Mouse (Mus musculus) right cerebral cortex, postnatal 25 days (tissue): Measurements from ENCODE around the gene Etv6.

Experiments
- DNase-seq: peaks from one replicate; pipeline ENCODE4 v3.0.0; 2022

Etv6 gene

GRCm38 (mm10) chr6:134113168-134113567 lies 77.7 kb downstream of the Etv6 start:
- no peak for DNase-seq

- no peak for DNase-seq
Observed at GRCm38 (mm10) chr6:134115219-134115968, 79.9 kb downstream of the Etv6 start.

DNA sequence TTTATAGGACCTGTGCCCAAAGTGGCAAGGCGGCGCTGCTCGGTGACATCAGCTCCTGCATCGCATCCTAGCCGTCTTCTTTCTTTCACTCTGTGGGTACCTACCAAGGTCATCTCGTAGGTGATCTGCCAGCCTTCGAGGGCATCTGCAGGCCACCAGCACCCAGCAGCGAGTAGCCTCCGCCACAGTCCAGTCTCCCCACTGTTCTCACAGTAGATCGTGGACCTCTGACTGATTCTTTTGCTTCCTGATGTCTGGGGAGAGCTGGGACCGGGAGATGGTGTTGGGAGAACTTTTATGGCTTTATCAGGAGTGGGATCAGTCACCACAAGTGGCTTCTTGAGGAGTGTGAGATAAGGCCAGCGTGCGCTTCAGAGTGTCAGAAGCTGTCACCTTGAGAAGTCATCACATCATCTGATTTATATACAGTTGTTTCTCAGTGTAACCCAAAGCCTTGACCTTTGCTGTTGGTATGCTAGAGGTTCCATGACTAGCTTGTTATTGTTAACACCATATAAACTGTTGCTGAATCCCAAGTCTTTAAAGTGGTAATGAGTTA lies 82.0 kb downstream of the Etv6 start:
- no peak for DNase-seq

DNA sequence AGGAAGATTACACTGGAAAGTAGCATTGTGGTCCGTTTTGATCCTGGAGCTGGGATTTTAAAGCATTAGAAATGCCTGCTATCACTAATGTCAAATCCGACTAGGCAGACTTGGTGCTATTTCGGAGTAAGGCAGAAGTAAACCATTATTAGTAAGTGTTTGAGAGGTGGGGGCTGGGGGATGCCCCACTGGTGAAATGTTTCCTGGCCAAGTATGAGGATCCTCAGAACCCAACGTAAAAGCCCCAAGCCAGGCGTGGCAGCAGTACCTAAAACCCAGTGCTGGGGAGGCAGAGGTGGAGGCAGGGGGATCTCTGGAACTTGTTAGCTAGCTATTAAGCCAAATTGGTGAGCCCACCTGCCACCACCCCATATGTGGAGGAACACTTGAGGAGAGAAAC lies 83.0 kb downstream of the Etv6 start:
- no peak for DNase-seq

DNA sequence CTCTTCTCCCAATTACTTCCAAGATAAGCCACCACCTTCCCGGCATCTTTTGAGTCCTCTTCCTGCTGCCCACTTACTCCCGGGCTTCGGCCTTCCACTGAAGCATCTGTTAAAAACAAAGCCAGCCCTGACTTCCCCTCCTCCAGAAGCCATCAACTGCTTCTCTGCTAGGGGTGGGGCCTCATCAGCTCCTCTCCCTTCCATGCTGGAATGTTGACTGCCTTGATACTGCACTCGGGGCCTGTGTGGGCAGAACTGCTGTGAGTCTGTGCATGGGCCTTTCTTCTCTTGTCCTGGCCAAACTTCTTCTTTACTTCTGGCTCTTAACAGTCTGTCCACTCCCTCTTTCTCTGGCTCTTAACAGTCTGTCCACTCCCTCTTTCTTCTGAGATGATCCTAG lies 83.6 kb downstream of the Etv6 start:
- no peak for DNase-seq

- no peak for DNase-seq
Observed at GRCm38 (mm10) chr6:134120227-134120626, 84.7 kb downstream of the Etv6 start.

DNA sequence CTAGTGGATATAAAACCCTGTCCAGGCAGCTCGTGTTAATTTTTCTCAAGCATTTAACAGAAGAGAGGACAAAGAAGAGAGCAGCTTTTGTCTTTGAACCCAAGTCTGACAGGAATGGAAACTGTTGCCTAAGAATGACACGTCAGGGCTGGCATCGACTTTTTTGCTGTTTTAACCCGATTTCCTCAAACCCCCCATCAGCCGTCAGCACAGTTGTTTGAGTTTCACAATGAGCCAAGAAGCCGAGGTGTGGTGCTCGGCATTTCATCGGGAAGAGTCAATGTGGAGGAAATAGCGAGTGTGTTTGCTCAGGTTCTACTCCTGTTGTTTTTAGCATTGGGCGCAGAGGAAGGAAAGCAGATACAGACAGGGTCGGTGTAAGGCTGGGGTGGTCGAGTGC lies 85.2 kb downstream of the Etv6 start:
- no peak for DNase-seq

DNA sequence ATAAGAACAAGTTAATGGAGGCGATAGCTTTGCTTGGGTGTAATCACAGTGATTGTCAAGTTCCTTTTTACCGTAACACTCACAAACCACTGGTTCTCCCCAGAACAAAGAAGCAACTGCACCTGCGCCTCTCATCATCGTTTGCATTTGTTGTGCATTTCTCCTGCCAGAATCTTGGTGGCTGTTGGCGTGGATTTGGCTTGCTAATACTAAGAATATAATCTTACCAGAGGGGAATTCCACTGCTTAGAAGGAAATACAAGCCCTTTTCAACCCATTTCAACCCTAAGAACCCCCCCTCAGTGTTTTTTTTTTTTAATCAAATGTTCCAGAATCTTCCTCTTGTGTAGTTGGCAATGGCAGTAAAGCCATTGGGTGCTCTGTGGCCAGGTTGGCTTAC lies 87.4 kb downstream of the Etv6 start:
- no peak for DNase-seq

- no peak for DNase-seq
Observed at GRCm38 (mm10) chr6:134123474-134123873, 88.0 kb downstream of the Etv6 start.

- no peak for DNase-seq
Observed at GRCm38 (mm10) chr6:134124256-134124655, 88.8 kb downstream of the Etv6 start.

DNA sequence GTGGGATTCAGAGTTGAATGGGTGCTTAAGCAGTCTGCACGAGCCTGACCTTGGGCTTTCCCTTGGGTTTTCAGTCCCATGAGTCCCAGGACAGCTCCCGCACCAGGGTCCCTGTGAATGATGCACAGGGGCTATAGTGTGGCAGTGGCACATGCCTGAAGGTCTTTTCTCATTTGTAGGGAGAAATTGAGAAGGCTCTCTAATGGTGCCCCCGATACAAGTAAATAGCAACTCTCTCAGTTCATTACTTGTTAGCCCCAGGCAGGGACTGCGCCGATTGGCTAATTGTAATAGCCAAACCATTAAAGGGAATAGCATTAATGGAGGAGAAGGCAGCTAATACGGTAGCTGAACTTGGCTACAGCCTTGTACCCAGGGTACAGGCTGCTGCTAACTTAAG lies 92.5 kb downstream of the Etv6 start:
- DNase-seq: no peak

DNA sequence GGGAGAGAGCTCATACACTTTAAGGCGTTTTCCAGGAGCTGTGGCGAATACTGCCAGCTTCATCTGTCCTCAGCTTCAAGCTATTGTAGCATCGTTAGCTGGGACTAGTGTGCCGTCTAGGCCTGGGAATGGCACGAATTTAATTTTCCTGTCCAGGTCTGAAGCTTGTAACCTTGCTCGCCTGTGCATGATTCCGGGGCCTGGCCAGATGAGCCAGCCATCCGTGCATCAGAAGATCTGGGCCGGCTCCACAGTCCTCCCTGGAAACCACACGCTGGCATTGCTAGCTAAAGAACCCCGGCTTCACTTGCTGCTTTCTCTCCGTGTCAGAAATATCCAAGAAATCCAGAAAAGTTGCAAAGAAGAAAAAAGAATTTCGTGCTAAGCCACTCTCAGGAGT lies 93.1 kb downstream of the Etv6 start:
- DNase-seq: no peak

- no peak for DNase-seq
Observed at GRCm38 (mm10) chr6:134129848-134130247, 94.3 kb downstream of the Etv6 start.

GRCm38 (mm10) chr6:134130816-134131215 lies 95.3 kb downstream of the Etv6 start:
- no peak for DNase-seq

DNA sequence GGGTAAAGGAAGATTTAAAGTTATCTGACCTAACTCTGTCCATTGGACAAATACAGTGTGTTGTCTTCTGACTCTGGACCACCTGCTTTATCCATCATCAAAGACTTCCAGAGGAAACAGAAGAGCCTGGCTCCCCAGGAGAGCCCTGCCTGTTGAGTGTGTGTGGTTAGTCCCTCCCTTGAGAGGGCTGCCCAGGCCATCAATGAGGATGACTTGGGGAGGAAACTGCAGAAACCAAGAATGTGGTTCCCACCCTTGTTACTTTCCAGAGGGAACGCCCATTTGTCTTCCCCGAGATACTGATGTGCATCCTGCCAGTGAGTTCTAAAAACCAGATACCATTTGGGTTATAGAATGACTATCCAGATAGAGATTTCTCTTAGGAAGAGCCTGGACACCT lies 96.1 kb downstream of the Etv6 start:
- no peak for DNase-seq

- no peak for DNase-seq
Observed at GRCm38 (mm10) chr6:134133756-134134155, 98.3 kb downstream of the Etv6 start.

- DNase-seq: no peak
Observed at GRCm38 (mm10) chr6:134134821-134135323, 99.4 kb downstream of the Etv6 start.

DNA sequence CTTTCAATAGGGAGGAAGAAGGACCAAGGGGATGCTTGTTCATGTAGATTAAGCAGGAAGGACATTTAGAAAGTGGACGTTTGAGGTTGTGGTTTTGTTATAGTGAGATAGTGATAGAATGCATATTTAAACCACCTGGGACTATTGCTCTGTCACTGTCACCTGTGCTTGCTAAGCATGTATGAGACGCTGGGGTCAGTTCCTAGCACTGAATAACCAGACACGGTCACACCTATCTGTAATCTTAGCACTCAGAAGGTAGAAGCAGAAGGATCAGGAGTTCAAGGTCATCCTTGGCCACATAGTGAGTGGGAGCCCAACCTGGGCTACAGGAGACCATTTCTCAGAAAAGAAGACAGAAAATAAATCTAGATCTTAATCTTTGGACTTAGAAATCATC lies 100.8 kb downstream of the Etv6 start:
- DNase-seq: no peak

GRCm38 (mm10) chr6:134139359-134139758 lies 103.9 kb downstream of the Etv6 start:
- DNase-seq: no peak

DNA sequence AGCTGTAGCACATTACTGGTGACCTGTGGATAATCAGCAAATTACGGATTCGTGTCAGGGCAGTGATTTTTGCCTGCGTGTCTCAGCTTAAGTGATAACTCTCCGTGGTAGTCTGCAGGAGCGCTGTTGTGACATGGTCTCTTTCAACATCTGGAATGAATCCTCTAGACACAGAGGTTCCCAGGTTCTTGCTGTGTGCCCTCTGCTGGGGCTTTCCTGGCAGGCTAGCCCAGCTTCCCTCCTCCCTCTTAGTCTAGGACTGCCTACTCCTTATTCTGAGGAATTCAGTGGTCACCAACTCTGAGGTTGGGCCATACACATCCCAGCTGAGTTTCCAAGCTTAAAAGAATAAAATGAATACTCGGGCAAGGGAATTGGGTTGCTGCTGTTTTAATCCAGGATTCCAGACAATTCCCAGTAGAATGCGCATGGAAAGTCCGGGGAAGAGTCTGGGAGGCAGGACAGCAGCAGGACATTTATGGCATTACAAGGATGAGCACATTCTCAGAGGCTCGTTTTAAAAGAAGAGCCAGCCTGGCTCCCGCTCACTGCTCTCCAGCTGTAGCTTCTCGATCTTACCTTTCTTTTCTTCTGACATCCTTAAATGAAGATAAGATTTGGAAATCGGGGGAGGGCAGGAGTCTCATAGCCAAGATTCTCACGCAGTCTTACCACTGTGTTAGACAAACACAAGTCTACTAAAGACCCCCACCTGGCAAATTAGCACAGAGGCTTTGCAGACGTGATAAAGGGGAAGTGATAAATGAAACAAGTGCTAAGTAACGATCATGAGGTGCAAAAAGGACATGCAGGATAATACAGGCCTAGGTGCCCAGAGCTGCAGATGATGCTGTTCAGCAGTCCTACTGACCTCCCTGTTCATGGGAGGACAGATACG lies 105.5 kb downstream of the Etv6 start:
- no peak for DNase-seq

GRCm38 (mm10) chr6:134141616-134142165 lies 106.2 kb downstream of the Etv6 start:
- DNase-seq: no peak

DNA sequence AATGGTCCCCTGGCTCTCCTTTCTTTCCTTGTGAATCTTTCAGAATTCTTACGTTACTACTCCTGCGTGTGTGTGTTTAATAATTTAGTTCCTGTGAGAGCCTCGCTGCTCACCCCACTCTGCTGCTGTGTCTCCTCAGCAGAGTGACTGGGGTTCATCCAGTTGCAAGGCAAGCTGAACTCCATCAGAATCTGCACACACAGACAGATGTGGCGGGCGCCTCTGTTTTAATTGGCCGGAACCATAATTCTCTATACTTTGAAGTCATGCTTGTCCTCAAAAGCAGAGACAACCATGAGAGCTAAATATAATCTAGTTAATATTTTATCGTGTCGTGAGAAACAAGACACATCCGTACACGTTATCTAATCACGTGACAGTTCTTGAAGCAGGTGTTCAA lies 107.2 kb downstream of the Etv6 start:
- no peak for DNase-seq

DNA sequence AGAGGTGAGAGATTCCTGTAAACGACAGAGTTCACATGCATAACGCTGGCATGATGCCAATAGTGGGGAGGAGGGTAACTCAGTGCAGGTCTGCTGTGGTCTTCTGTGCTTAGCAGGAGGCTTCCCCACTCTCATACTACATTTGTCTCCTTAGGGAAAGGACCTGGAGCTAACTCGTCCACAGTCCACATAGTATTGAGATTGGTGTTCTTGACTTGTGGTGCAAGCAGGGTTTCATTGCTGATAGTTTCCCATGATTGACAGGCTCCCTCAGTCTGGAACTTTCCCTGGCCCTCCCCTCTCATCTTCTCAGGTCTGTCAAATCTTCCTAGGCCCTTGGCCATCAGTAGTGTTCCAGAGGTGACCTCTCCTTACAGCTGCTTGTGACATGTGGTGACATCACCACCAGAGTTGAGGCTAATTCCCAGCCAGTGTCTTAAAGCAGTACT lies 108.2 kb downstream of the Etv6 start:
- DNase-seq: no peak
